Mouse (Mus musculus) forebrain, embryonic 12.5 days (tissue): Measurements from ENCODE around the gene Mlc1. TPM values are rescaled to one million over a fixed set of nuclear protein-coding genes. Genes with fewer than 3 reads are reported as not detected.

Experiments
- ATAC-seq: fragments of 200-750 bp; cut with Nextera tagmentation; 2 replicates; pipeline ENCODE4 v1.8.0; 2017; ENCODE audit warnings: moderate TSS enrichment; ENCODE audit not compliant: low FRiP score
- H3K27ac ChIP-seq: fragments of 300-500 bp; sonication (generic); 2 replicates; pipeline ENCODE4 v1.5.1; 2016; ENCODE audit warnings: mild to moderate bottlenecking
- H3K27me3 ChIP-seq: fragments of 300-500 bp; sonication (generic); 2 replicates; pipeline ENCODE4 v1.6.1; 2016; ENCODE audit warnings: mild to moderate bottlenecking
- H3K36me3 ChIP-seq: fragments of 300-500 bp; sonication (generic); replicated peaks from 2 replicates; pipeline ENCODE4 v1.6.1; 2016; ENCODE audit warnings: mild to moderate bottlenecking
- H3K4me1 ChIP-seq: fragments of 300-500 bp; sonication (generic); 2 replicates; pipeline ENCODE4 v1.6.1; 2016
- H3K4me2 ChIP-seq: fragments of 300-500 bp; sonication (generic); 2 replicates; pipeline ENCODE4 v1.6.1; 2016; ENCODE audit warnings: mild to moderate bottlenecking, moderate library complexity
- H3K4me3 ChIP-seq: fragments of 300-500 bp; sonication (generic); replicated peaks from 2 replicates; pipeline ENCODE4 v1.5.1; 2016; ENCODE audit warnings: mild to moderate bottlenecking
- H3K9ac ChIP-seq: fragments of 300-500 bp; sonication (generic); 2 replicates; pipeline ENCODE4 v1.6.1; 2016; ENCODE audit warnings: mild to moderate bottlenecking
- H3K9me3 ChIP-seq: fragments of 300-500 bp; sonication (generic); 2 replicates; pipeline ENCODE4 v1.6.1; 2016
- WGBS: fragments of 180-500 bp; shearing (Covaris S2); methylation state at CpG from one replicate; pipeline ENCODE4 v1.1.7; 2016; 5-methylcytosine and 5-hydroxymethylcytosine counted together
- polyA plus RNA-seq: library from polyadenylated mRNA; unstranded; fragments of >200 nt; fragmentation: Nextera tagmentation; extraction: Ambion mirVana; gene quantifications from 2 replicates; pipeline ENCODE4 v1.2.1, GENCODE M21; 2016

Gene Mlc1
- polyA plus RNA-seq, 1 experiment from 2014 or later: 16.3 TPM

- no peaks in the 10 kb centered on the region for H3K4me1 ChIP-seq
- no peak overlapping the region for H3K9ac ChIP-seq
- WGBS: 85% methylated on average over 10 of the region's 10 CpGs
- no peaks in the 10 kb centered on the region for H3K9me3 ChIP-seq
- H3K4me3 ChIP-seq: no peak overlapping the region
- no peaks in the 10 kb centered on the region for H3K27me3 ChIP-seq
- no peak overlapping the region for H3K27ac ChIP-seq
- no peaks in the 10 kb centered on the region for H3K36me3 ChIP-seq
- ATAC-seq: no peak
- no peak overlapping the region for H3K4me2 ChIP-seq
Observed at GRCm38 (mm10) chr15:88932667-88933066, 46.1 kb downstream of the Mlc1 start.

GRCm38 (mm10) chr15:88921992-88922310 lies 56.9 kb downstream of the Mlc1 start:
- no peaks in the 10 kb centered on the region for H3K36me3 ChIP-seq
- H3K4me3 ChIP-seq: no peak overlapping the region
- H3K9ac ChIP-seq: no peak overlapping the region
- H3K27ac ChIP-seq: no peak overlapping the region
- H3K27me3 ChIP-seq: no peaks in the 10 kb centered on the region
- H3K4me2 ChIP-seq: no peak overlapping the region
- 78% methylated on average over 6 of the region's 6 CpGs for WGBS
- no peaks in the 10 kb centered on the region for H3K4me1 ChIP-seq
- no peaks in the 10 kb centered on the region for H3K9me3 ChIP-seq
- ATAC-seq: no peak

- Histone ChIP-seq H3K4me2 (no peak overlapping the region), H3K36me3 (no peaks in the 10 kb centered on the region), H3K9me3 (no peaks in the 10 kb centered on the region), H3K9ac (no peak overlapping the region), H3K27ac (no peak overlapping the region), H3K27me3 (no peaks in the 10 kb centered on the region), H3K4me1 (no peaks in the 10 kb centered on the region), H3K4me3 (no peak overlapping the region)
- WGBS: 29% methylated on average over 12 of the region's 12 CpGs
- ATAC-seq: peak; percentile 74; the same call in 1 of the 2 replicates
Observed at GRCm38 (mm10) chr15:88921131-88921991, 57.4 kb downstream of the Mlc1 start.

GRCm38 (mm10) chr15:88920065-88920464 lies 58.7 kb downstream of the Mlc1 start:
- H3K36me3 ChIP-seq: no peaks in the 10 kb centered on the region
- no peaks in the 10 kb centered on the region for H3K9me3 ChIP-seq
- no peaks in the 10 kb centered on the region for H3K27me3 ChIP-seq
- no peak overlapping the region for H3K4me3 ChIP-seq
- H3K4me1 ChIP-seq: no peaks in the 10 kb centered on the region
- H3K4me2 ChIP-seq: no peak overlapping the region
- H3K9ac ChIP-seq: no peak overlapping the region
- H3K27ac ChIP-seq: no peak overlapping the region
- ATAC-seq: no peak
- WGBS: 88% methylated on average over 1 of the region's 1 CpGs

GRCm38 (mm10) chr15:88919328-88919727 lies 59.5 kb downstream of the Mlc1 start:
- H3K36me3 ChIP-seq: no peaks in the 10 kb centered on the region
- H3K4me2 ChIP-seq: no peak overlapping the region
- no peaks in the 10 kb centered on the region for H3K9me3 ChIP-seq
- no peaks in the 10 kb centered on the region for H3K27me3 ChIP-seq
- H3K4me1 ChIP-seq: no peaks in the 10 kb centered on the region
- H3K27ac ChIP-seq: no peak overlapping the region
- no peak for ATAC-seq
- H3K4me3 ChIP-seq: no peak overlapping the region
- WGBS: 86% methylated on average over 12 of the region's 12 CpGs
- H3K9ac ChIP-seq: no peak overlapping the region

GRCm38 (mm10) chr15:88917126-88917525 lies 61.7 kb downstream of the Mlc1 start:
- ATAC-seq: no peak
- 95% methylated on average over 8 of the region's 8 CpGs for WGBS
- H3K4me2 ChIP-seq: no peak overlapping the region

GRCm38 (mm10) chr15:88916366-88916765 lies 62.4 kb downstream of the Mlc1 start:
- 44% methylated on average over 3 of the region's 3 CpGs for WGBS
- ATAC-seq: no peak
- H3K27me3 ChIP-seq: no peaks in the 10 kb centered on the region
- H3K4me2 ChIP-seq: no peak overlapping the region
- H3K4me1 ChIP-seq: no peaks in the 10 kb centered on the region
- no peak overlapping the region for H3K9ac ChIP-seq
- H3K4me3 ChIP-seq: no peak overlapping the region
- H3K36me3 ChIP-seq: no peaks in the 10 kb centered on the region
- H3K9me3 ChIP-seq: no peaks in the 10 kb centered on the region
- no peak overlapping the region for H3K27ac ChIP-seq

More at GRCm38 (mm10) chr15:88917126-88917525, 61.7 kb downstream of the Mlc1 start:
- no peaks in the 10 kb centered on the region for H3K4me1 ChIP-seq
- no peaks in the 10 kb centered on the region for H3K36me3 ChIP-seq
- H3K27ac ChIP-seq: no peak overlapping the region
- no peak overlapping the region for H3K9ac ChIP-seq
- no peak overlapping the region for H3K4me3 ChIP-seq
- no peaks in the 10 kb centered on the region for H3K27me3 ChIP-seq
- H3K9me3 ChIP-seq: no peaks in the 10 kb centered on the region

GRCm38 (mm10) chr15:88915046-88915445 lies 63.8 kb downstream of the Mlc1 start:
- no peaks in the 10 kb centered on the region for H3K9me3 ChIP-seq
- 94% methylated on average over 7 of the region's 7 CpGs for WGBS
- H3K36me3 ChIP-seq: no peaks in the 10 kb centered on the region
- no peaks in the 10 kb centered on the region for H3K4me1 ChIP-seq
- no peaks in the 10 kb centered on the region for H3K27me3 ChIP-seq
- no peak overlapping the region for H3K4me2 ChIP-seq
- no peak for ATAC-seq
- no peak overlapping the region for H3K4me3 ChIP-seq
- no peak overlapping the region for H3K27ac ChIP-seq
- H3K9ac ChIP-seq: no peak overlapping the region

- no peaks in the 10 kb centered on the region for H3K9me3 ChIP-seq
- no peak overlapping the region for H3K4me2 ChIP-seq
- no peak overlapping the region for H3K4me3 ChIP-seq
- H3K4me1 ChIP-seq: no peaks in the 10 kb centered on the region
- H3K27me3 ChIP-seq: no peaks in the 10 kb centered on the region
- no peak overlapping the region for H3K27ac ChIP-seq
- 69% methylated on average over 4 of the region's 4 CpGs for WGBS
- no peaks in the 10 kb centered on the region for H3K36me3 ChIP-seq
- no peak overlapping the region for H3K9ac ChIP-seq
- ATAC-seq: no peak
Observed at GRCm38 (mm10) chr15:88906347-88906746, 72.5 kb downstream of the Mlc1 start.

Other genes starting within 250 kb of the Mlc1 start
- 30.0 and 31.8 TPM in 2 replicates for gene Brd1, start 244.8 kb downstream of the Mlc1 start, polyA plus RNA-seq
- gene Zbed4, start 227.3 kb downstream of the Mlc1 start, polyA plus RNA-seq: 43.6 and 47.1 TPM in 2 replicates
- 8.3 and 8.9 TPM in 2 replicates for gene Alg12, start 159.7 kb downstream of the Mlc1 start, polyA plus RNA-seq
- 63.1 and 64.3 TPM in 2 replicates for gene Creld2, start 159.4 kb downstream of the Mlc1 start, polyA plus RNA-seq
- gene Pim3, start 116.8 kb downstream of the Mlc1 start, polyA plus RNA-seq: 46.0 and 49.4 TPM in 2 replicates
- 0.14 and 0.17 TPM in 2 replicates for gene Ttll8, start 24.6 kb downstream of the Mlc1 start, polyA plus RNA-seq
- not detected in 2 replicates for gene Mov10l1, start 3.9 kb upstream of the Mlc1 start, polyA plus RNA-seq
- gene Panx2, start 80.7 kb upstream of the Mlc1 start, polyA plus RNA-seq: 1.3 and 1.8 TPM in 2 replicates
- gene Trabd, start 96.1 kb upstream of the Mlc1 start, polyA plus RNA-seq: 46.3 and 48.8 TPM in 2 replicates
- gene Selenoo, start 110.1 kb upstream of the Mlc1 start, polyA plus RNA-seq: 23.1 and 24.4 TPM in 2 replicates
- 27.4 and 27.7 TPM in 2 replicates for gene Tubgcp6, start 144.1 kb upstream of the Mlc1 start, polyA plus RNA-seq
- 20.5 TPM in 2 replicates for gene Hdac10, start 149.7 kb upstream of the Mlc1 start, polyA plus RNA-seq
- gene Mapk12, start 161.7 kb upstream of the Mlc1 start, polyA plus RNA-seq: 14.2 and 16.7 TPM in 2 replicates
- gene Mapk11, start 170.6 kb upstream of the Mlc1 start, polyA plus RNA-seq: 46.9 and 47.4 TPM in 2 replicates
- gene Plxnb2, start 201.8 kb upstream of the Mlc1 start, polyA plus RNA-seq: 174 and 182 TPM in 2 replicates
- gene Dennd6b, start 217.5 kb upstream of the Mlc1 start, polyA plus RNA-seq: 38.8 and 44.0 TPM in 2 replicates
- 47.1 and 57.2 TPM in 2 replicates for gene Ppp6r2, start 232.5 kb upstream of the Mlc1 start, polyA plus RNA-seq